In the genomic region with DNA sequence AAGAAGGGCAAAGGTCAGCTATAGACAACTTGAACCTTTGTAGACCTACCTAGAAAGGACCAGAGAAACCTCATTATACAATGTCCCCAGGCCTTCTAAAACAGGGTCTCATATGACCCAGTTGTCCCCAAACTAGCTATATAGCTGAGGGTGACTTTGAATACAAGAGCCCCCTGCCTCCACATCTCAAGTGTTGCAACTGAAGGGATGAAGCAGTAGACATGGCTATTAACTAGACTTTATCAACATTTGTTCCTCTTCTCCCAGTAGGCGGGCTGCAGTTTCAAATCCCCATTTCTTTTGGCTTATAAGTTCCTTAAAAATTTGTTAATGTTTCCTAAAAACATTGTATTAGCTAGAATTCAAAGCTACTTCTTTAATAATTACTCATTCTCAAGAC, we compare ENCODE assay signal across 27 mouse cellular contexts. TPM values are rescaled to one million over a fixed set of nuclear protein-coding genes. Genes with fewer than 3 reads are reported as not detected.
DNase-seq lines count a peak whose midpoint lies in the region; ATAC-seq and TF ChIP-seq lines count a peak whose summit lies in the region.
"Had no signal": no experiment of that assay in that cellular context is flagged by ENCODE, and none has a peak within 500 bp of the region (broad histone marks: within the 10 kb centered on the region; RNA-seq: fewer than 3 reads in every experiment).

No protein-coding gene starts in this region.

- H3K9ac ChIP-seq in intestine, embryonic 14.5 days (ENCODE audit: low read length), result no peak overlapping the region
- no peak overlapping the region for H3K9ac ChIP-seq in intestine, postnatal 0 days (ENCODE audit: low read depth, low read length)
- H3K9ac ChIP-seq: forebrain, embryonic 13.5 days; heart, embryonic 12.5 days; heart, embryonic 15.5 days; hindbrain, embryonic 14.5 days had no signal

- H3K27ac ChIP-seq in intestine, embryonic 14.5 days (ENCODE audit: low read depth), result no peak overlapping the region
- H3K27ac ChIP-seq in intestine, postnatal 0 days (ENCODE audit: low read depth, low read length), result no peak overlapping the region
- H3K27ac ChIP-seq in macrophage, result peak overlapping the region; percentile 60
- H3K27ac ChIP-seq: forebrain, embryonic 10.5 days; forebrain, embryonic 13.5 days; heart, embryonic 15.5 days; hindbrain, embryonic 14.5 days had no signal

- no peaks in the 10 kb centered on the region for H3K79me2 ChIP-seq in macrophage (ENCODE audit: inconsistent target)

- TF ChIP-seq CTCF in intestine, postnatal 0 days (IDR thresholded peaks at IDR 0.05; ENCODE audit: low read depth), result no peak

- H3K4me1 ChIP-seq in intestine, embryonic 14.5 days (replicated peaks; ENCODE audit: control insufficient read depth, insufficient read depth, low read length), result no peaks in the 10 kb centered on the region
- H3K4me1 ChIP-seq in intestine, postnatal 0 days (replicated peaks; ENCODE audit: control insufficient read depth, insufficient read depth, low read length), result no peaks in the 10 kb centered on the region
- H3K4me1 ChIP-seq: forebrain, embryonic 10.5 days; forebrain, embryonic 13.5 days; heart, embryonic 12.5 days; heart, embryonic 15.5 days had no signal

- H3K4me2 ChIP-seq in intestine, embryonic 14.5 days (ENCODE audit: low read length), result no peak overlapping the region
- H3K4me2 ChIP-seq in intestine, postnatal 0 days (replicated peaks; ENCODE audit: low read depth), result no peak overlapping the region
- H3K4me2 ChIP-seq: forebrain, embryonic 13.5 days; heart, embryonic 12.5 days; heart, embryonic 15.5 days; hindbrain, embryonic 14.5 days had no signal

- no peak overlapping the region for H3K4me3 ChIP-seq in intestine, embryonic 14.5 days (ENCODE audit: low read depth, low read length)
- H3K4me3 ChIP-seq in intestine, postnatal 0 days (ENCODE audit: low read depth, low read length), result no peak overlapping the region
- no peak overlapping the region for H3K4me3 ChIP-seq in macrophage (ENCODE audit: inconsistent target)
- H3K4me3 ChIP-seq: forebrain, embryonic 10.5 days; forebrain, embryonic 13.5 days; heart, embryonic 12.5 days; heart, embryonic 15.5 days had no signal

- WGBS in intestine, embryonic 14.5 days, result 97% methylated on average over 1 of the region's 1 CpGs
- 90% methylated on average over 1 of the region's 1 CpGs for WGBS in intestine, postnatal 0 days
- 33% methylated on average over 1 of the region's 1 CpGs for WGBS in macrophage (ENCODE audit: missing documents)

- H3K9me3 ChIP-seq in intestine, embryonic 14.5 days (ENCODE audit: control insufficient read depth, low read length), result no peaks in the 10 kb centered on the region
- H3K9me3 ChIP-seq in intestine, postnatal 0 days (ENCODE audit: control insufficient read depth), result no peaks in the 10 kb centered on the region
- H3K9me3 ChIP-seq: forebrain, embryonic 10.5 days; forebrain, embryonic 13.5 days; G1E; heart, embryonic 12.5 days; heart, embryonic 15.5 days had no signal

- peak; percentile 25 for DNase-seq in intestine, embryonic 14.5 days (ENCODE audit: low spot score)
- DNase-seq in monocyte, adult 2 months (ENCODE audit: low read depth in 1 of 2, low spot score in 2 of 2), result peak; percentile 12 to 31
- no peak for DNase-seq in layer of hippocampus, postnatal 36 days
- no peak for DNase-seq in kidney, adult 18-20 months
- DNase-seq in lung, postnatal 4 days, result no peak
- DNase-seq: adrenal gland, adult 2 months; adrenal gland, postnatal 25 days; B cell, adult 2 months; cerebellum, adult 18-20 months; cerebellum, adult 9-10 months; cerebellum, postnatal 14 days; gastrocnemius, postnatal 10 days; gastrocnemius, postnatal 36 days; heart, adult 18-20 months; heart, postnatal 10 days; heart, postnatal 4 days had no signal

- ATAC-seq in intestine, embryonic 14.5 days (replicated peaks; ENCODE audit: low FRiP score, low TSS enrichment, low read depth), result no peak
- ATAC-seq in intestine, postnatal 0 days, result no peak
- ATAC-seq: forebrain, embryonic 13.5 days; forebrain, embryonic 16.5 days had no signal

- H3K27me3 ChIP-seq in intestine, embryonic 14.5 days (replicated peaks; ENCODE audit: control insufficient read depth, insufficient read depth, low read length), result no peaks in the 10 kb centered on the region
- H3K27me3 ChIP-seq in intestine, postnatal 0 days (replicated peaks; ENCODE audit: control insufficient read depth, insufficient read depth, low read length), result no peaks in the 10 kb centered on the region
- H3K27me3 ChIP-seq: CH12.LX; forebrain, embryonic 13.5 days; heart, embryonic 12.5 days; heart, embryonic 15.5 days had no signal

- peaks cover 82% of the 10 kb centered on the region for H3K36me3 ChIP-seq in intestine, embryonic 14.5 days (ENCODE audit: control insufficient read depth, insufficient read depth, low read length)
- H3K36me3 ChIP-seq in intestine, postnatal 0 days (ENCODE audit: control insufficient read depth, insufficient read depth), result peaks cover 70% of the 10 kb centered on the region
- peaks cover 32% of the 10 kb centered on the region; the same call in 1 of the 2 replicates for H3K36me3 ChIP-seq in macrophage (ENCODE audit: inconsistent target)

RNA-seq across cellular contexts. Expression of a gene that starts 13.2 kb away (rescaled TPM):
- 1.5 and 1.8 TPM in 2 replicates for polyA plus RNA-seq in intestine, embryonic 14.5 days (2014; fragmentation: Nextera tagmentation; extraction: Ambion mirVana)
- 0.69 and 1.2 TPM in 2 replicates for polyA plus RNA-seq in intestine, postnatal 0 days (2015; fragmentation: Nextera tagmentation; extraction: Ambion mirVana)
- total RNA-seq in macrophage (2018; cell fraction: chromatin; rRNA removed), result 1 to 10 TPM in 18 of 26 experiments, under 1 TPM in 1, not detected in 7; 0.96 to 5.9 (median 1.8) TPM
- 10 to 100 TPM in 10 of 26 experiments, 1 to 10 TPM in 16; 5.2 to 15.6 (median 8.7) TPM for total RNA-seq in macrophage (2018; cell fraction: cytosol; rRNA removed)
- 1 to 10 TPM; 1.0 to 7.2 (median 3.2) TPM for total RNA-seq in macrophage (2018; cell fraction: nucleus; rRNA removed)
- polyA plus RNA-seq in macrophage (2018), result 7.0 to 12.5 TPM (median 7.0 TPM) in 3 replicates
- total RNA-seq in layer of hippocampus, postnatal 36 days (2021), result 1 to 10 TPM in 1 of 2 experiments, under 1 TPM in 1; 0.50 to 1.1 TPM
- total RNA-seq: gastrocnemius, adult 18-20 months; heart, adult 18-20 months had no signal

Comparison
In these comparisons a context has a peak if more than half of its experiments do, and no peak if none do; other contexts are left out.
1. DNase-seq: peak in intestine, embryonic 14.5 days (single experiment) and monocyte, adult 2 months (2 of 2); none in layer of hippocampus, postnatal 36 days (0 of 2), kidney, adult 18-20 months (single experiment) and lung, postnatal 4 days (0 of 2).